Mouse (Mus musculus): ENCODE measurements around the gene Vmn2r94.

GRCm38 (mm10) chr17:18231996-18232395, 45.6 kb downstream of the Vmn2r94 start:
- no peak for TF ChIP-seq CTCF (IDR thresholded peaks at IDR 0.05; ENCODE audit: low read depth, low read length)
- TF ChIP-seq POLR2A (IDR thresholded peaks at IDR 0.05; ENCODE audit: insufficient read depth, low read length), result no peak
- no peak for TF ChIP-seq EP300 (IDR thresholded peaks at IDR 0.05; ENCODE audit: insufficient read depth, low read depth, low read length)
